Mouse (Mus musculus): Measurements from ENCODE around the gene Nrg4. TPM values are rescaled to one million over a fixed set of nuclear protein-coding genes. Genes with fewer than 3 reads are reported as not detected.
A peak's percentile ranks its signal among the peaks of the same experiment; 100 is the strongest.

The Nrg4 gene
- polyA plus RNA-seq, 1 experiment from 2014 or later: 1.6 TPM

DNA sequence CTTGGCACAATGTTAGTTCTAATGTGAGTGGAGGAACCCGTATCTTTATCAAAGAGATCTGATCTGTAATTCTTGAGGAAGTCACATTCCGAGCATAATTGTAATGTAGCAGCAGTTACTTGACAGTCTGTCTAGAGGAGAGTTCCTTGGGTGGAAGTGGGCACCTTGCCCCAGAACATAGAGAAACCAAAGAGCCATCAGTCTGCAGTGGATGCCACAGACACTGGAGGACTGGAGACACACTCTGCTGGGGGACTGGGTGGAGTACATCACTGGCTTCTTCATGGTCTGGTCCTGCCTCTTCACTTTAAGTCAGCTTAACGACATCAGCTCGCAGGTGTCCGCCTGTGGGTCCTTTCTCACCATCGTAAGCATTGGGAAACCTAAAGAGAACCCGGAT, 17.5 kb upstream of the Nrg4 start:
- Histone ChIP-seq H3K4me1 (replicated peaks; ENCODE audit: control insufficient read depth, insufficient read depth) (no peaks in the 10 kb centered on the region), H3K27me3 (ENCODE audit: control insufficient read depth, insufficient read depth, low read length) (no peaks in the 10 kb centered on the region), H3K9me3 (ENCODE audit: control insufficient read depth, low read length) (no peaks in the 10 kb centered on the region), H3K27ac (replicated peaks) (no peak overlapping the region), H3K4me3 (ENCODE audit: low read depth, low read length) (no peak overlapping the region), H3K4me2 (replicated peaks; ENCODE audit: low read depth) (no peak overlapping the region), H3K36me3 (ENCODE audit: control insufficient read depth, insufficient read depth, low read length) (no peaks in the 10 kb centered on the region), H3K9ac (ENCODE audit: low read length) (no peak overlapping the region)
- no peak for TF ChIP-seq CTCF (IDR thresholded peaks at IDR 0.05; ENCODE audit: low read depth)
- TF ChIP-seq EP300 (optimal IDR thresholded peaks at IDR 0.05): no peak
- WGBS: 75% methylated on average over 7 of the region's 7 CpGs
- DNase-seq (ENCODE audit: low spot score) (no peak), ATAC-seq (ENCODE audit: low FRiP score, low TSS enrichment) (no peak)

DNA sequence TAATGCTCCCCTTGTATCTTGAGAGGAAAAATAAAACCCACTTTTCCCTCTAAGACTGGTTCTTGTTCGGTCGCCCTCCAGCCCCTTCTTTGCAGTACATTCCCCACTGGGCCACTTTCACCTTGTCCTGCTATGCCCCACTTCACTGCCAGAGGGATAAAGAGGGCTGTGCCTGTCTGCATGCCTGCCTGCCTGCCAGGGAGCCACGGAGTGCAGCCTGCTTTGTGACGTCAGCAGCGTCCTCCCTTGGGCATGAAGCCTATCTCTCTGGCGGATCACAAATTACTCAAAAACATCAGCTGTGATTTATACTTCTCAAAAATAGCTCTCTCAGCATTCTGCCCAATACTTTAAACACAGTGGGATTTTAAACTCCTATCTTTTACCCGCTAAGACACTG, 6.3 kb upstream of the Nrg4 start:
- Histone ChIP-seq H3K27ac (replicated peaks) (no peak overlapping the region), H3K27me3 (ENCODE audit: control insufficient read depth, insufficient read depth, low read length) (0 out of 2 replicates have a peak, but pooled peaks cover 2% of the 10 kb centered on the region), H3K4me1 (replicated peaks; ENCODE audit: control insufficient read depth, insufficient read depth) (no peaks in the 10 kb centered on the region), H3K4me2 (replicated peaks; ENCODE audit: low read depth) (no peak overlapping the region), H3K9me3 (ENCODE audit: control insufficient read depth, low read length) (no peaks in the 10 kb centered on the region), H3K9ac (ENCODE audit: low read length) (no peak overlapping the region), H3K4me3 (ENCODE audit: low read depth, low read length) (no peak overlapping the region), H3K36me3 (ENCODE audit: control insufficient read depth, insufficient read depth, low read length) (no peaks in the 10 kb centered on the region)
- WGBS: 29% methylated on average over 7 of the region's 7 CpGs
- DNase-seq (ENCODE audit: low spot score) (peak; percentile 44), ATAC-seq (ENCODE audit: low FRiP score, low TSS enrichment) (no peak)
- TF ChIP-seq CTCF (IDR thresholded peaks at IDR 0.05; ENCODE audit: low read depth) (peak; percentile 9; the same call in 1 of the 2 replicates), EP300 (optimal IDR thresholded peaks at IDR 0.05) (no peak)

DNA sequence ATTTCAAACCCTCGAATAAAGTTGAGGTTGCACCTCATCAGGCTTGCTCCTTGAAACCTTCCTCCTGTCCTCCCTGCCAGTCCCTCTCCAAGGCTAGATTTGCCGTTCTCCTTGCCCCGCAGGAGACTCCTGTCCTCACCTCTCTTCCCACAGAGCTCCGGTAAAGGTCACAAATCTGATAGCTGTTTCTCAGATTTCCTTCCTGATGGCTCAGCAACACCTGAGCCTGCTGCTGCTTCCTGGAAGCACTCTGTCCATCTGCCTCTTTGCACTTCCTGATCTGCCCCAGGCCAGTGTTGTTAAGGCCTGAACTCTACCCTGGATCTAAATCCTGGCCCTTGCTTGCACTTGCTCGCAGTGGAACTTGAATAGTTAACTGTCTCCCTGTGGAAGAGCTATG, 5.8 kb upstream of the Nrg4 start:
- ATAC-seq (ENCODE audit: low FRiP score, low TSS enrichment) (no peak), DNase-seq (ENCODE audit: low spot score) (no peak)
- Histone ChIP-seq H3K9me3 (ENCODE audit: control insufficient read depth, low read length) (no peaks in the 10 kb centered on the region), H3K4me3 (ENCODE audit: low read depth, low read length) (no peak overlapping the region), H3K4me2 (replicated peaks; ENCODE audit: low read depth) (no peak overlapping the region), H3K27me3 (ENCODE audit: control insufficient read depth, insufficient read depth, low read length) (0 out of 2 replicates have a peak, but pooled peaks cover 2% of the 10 kb centered on the region), H3K4me1 (replicated peaks; ENCODE audit: control insufficient read depth, insufficient read depth) (no peaks in the 10 kb centered on the region), H3K36me3 (ENCODE audit: control insufficient read depth, insufficient read depth, low read length) (no peaks in the 10 kb centered on the region), H3K27ac (replicated peaks) (no peak overlapping the region), H3K9ac (ENCODE audit: low read length) (no peak overlapping the region)
- WGBS: 36% methylated on average over 5 of the region's 5 CpGs
- TF ChIP-seq CTCF (IDR thresholded peaks at IDR 0.05; ENCODE audit: low read depth): no peak
- TF ChIP-seq EP300 (optimal IDR thresholded peaks at IDR 0.05): no peak

DNA sequence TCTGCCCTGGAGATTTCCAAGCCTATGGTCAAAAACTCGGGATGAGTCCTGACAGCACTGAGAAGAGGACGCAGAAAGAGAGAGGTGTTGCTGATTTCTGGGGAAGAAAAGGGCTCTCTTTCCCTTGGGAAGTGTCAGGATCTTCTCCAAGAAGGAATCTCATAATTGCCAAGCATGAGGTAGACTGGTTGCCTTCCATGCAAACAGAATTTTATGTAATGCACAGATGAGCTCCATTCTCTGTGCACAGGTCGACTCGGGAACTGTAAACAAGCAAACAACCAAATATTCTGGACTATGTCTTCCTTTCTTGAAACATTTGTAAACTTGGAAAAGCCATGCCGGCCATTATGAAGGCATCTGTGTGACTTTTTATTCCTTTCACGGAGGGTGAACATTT, 2.8 kb upstream of the Nrg4 start:
- no peak overlapping the region for H3K9ac ChIP-seq (ENCODE audit: low read length)
- 77% methylated on average over 6 of the region's 6 CpGs for WGBS
- no peak for TF ChIP-seq EP300 (optimal IDR thresholded peaks at IDR 0.05)
- TF ChIP-seq CTCF (IDR thresholded peaks at IDR 0.05; ENCODE audit: low read depth): no peak
- H3K4me3 ChIP-seq (ENCODE audit: low read depth, low read length): no peak overlapping the region
- H3K36me3 ChIP-seq (ENCODE audit: control insufficient read depth, insufficient read depth, low read length): no peaks in the 10 kb centered on the region
- no peaks in the 10 kb centered on the region for H3K9me3 ChIP-seq (ENCODE audit: control insufficient read depth, low read length)
- H3K4me1 ChIP-seq (replicated peaks; ENCODE audit: control insufficient read depth, insufficient read depth): no peaks in the 10 kb centered on the region
- no peak overlapping the region for H3K27ac ChIP-seq (replicated peaks)
- H3K27me3 ChIP-seq (ENCODE audit: control insufficient read depth, insufficient read depth, low read length): 0 out of 2 replicates have a peak, but pooled peaks cover 2% of the 10 kb centered on the region
- ATAC-seq (ENCODE audit: low FRiP score, low TSS enrichment) (no peak), DNase-seq (ENCODE audit: low spot score) (no peak)
- H3K4me2 ChIP-seq (replicated peaks; ENCODE audit: low read depth): no peak overlapping the region

DNA sequence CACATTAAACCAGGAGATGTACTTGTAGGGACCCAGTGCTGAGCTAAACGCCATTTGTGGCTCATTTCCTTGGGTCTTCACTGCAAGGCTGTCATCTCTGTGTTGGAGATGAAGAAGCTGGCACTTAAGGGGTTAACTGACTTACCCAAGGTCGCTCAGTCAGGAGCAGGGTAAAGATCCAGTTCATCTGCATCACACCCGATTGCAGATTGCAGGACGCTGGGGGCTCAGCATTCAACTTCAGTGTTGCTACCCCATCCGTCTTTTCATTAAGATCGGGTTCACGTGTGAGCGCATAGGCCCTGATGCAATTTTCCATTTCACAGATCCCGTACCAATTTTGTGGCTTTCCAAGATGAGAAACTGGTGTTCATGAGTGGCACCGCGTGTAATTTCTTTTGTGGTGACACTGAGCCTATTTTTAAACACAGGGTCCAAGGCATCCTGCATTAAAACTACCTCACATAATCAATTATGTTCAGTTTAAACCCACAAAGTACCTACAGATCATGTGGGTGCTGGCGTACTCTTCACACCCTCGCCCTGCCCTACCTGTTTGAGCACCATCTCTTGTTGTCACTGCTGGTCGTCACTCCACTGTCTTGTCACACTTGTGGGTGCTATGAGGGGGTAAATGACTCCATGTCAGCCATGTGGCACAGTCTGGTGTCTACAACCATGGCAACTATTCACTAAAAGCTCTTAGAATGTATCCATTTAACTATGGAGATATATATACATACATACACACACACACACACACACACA, 1.7 kb upstream of the Nrg4 start:
- Histone ChIP-seq H3K4me3 (ENCODE audit: low read depth, low read length) (no peak overlapping the region), H3K27ac (replicated peaks) (no peak overlapping the region), H3K9ac (ENCODE audit: low read length) (no peak overlapping the region), H3K9me3 (ENCODE audit: control insufficient read depth, low read length) (no peaks in the 10 kb centered on the region), H3K4me2 (replicated peaks; ENCODE audit: low read depth) (no peak overlapping the region), H3K36me3 (ENCODE audit: control insufficient read depth, insufficient read depth, low read length) (no peaks in the 10 kb centered on the region), H3K4me1 (replicated peaks; ENCODE audit: control insufficient read depth, insufficient read depth) (no peaks in the 10 kb centered on the region), H3K27me3 (ENCODE audit: control insufficient read depth, insufficient read depth, low read length) (0 out of 2 replicates have a peak, but pooled peaks cover 2% of the 10 kb centered on the region)
- TF ChIP-seq EP300 (optimal IDR thresholded peaks at IDR 0.05) (no peak), CTCF (IDR thresholded peaks at IDR 0.05; ENCODE audit: low read depth) (no peak)
- 42% methylated on average over 14 of the region's 14 CpGs for WGBS
- DNase-seq (ENCODE audit: low spot score) (no peak), ATAC-seq (ENCODE audit: low FRiP score, low TSS enrichment) (no peak)

DNA sequence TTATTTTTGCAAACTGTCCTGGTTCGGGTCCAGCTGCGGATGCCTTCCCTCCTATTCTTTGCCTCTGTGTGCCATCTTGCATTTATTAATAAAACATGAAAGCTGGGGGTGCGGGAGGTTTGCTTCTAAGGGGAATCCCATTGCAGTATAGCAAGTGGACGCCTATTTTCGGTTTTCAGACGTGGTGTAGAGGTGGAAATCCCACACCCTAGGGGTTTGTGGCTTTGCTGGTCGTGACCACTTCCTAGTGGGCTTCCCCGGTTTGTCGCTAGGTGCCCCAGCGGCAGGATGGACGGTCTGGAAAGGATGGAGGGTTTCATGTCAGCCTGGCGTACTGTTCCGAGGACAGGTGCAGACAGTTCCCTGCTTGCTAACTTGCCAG, 581 bp upstream of the Nrg4 start:
- WGBS: 3% methylated on average over 13 of the region's 13 CpGs
- no peak for TF ChIP-seq EP300 (optimal IDR thresholded peaks at IDR 0.05)
- no peak for TF ChIP-seq CTCF (IDR thresholded peaks at IDR 0.05; ENCODE audit: low read depth)

More for the DNA sequence above, 581 bp upstream of the Nrg4 start:
- Histone ChIP-seq H3K9ac (ENCODE audit: low read length) (peak overlapping the region; percentile 61), H3K4me3 (ENCODE audit: low read depth, low read length) (peak overlapping the region; percentile 71), H3K9me3 (ENCODE audit: control insufficient read depth, low read length) (no peaks in the 10 kb centered on the region), H3K27me3 (ENCODE audit: control insufficient read depth, insufficient read depth, low read length) (0 out of 2 replicates have a peak, but pooled peaks cover 2% of the 10 kb centered on the region), H3K4me2 (replicated peaks; ENCODE audit: low read depth) (peak overlapping the region; percentile 90), H3K27ac (replicated peaks) (no peak overlapping the region), H3K36me3 (ENCODE audit: control insufficient read depth, insufficient read depth, low read length) (no peaks in the 10 kb centered on the region), H3K4me1 (replicated peaks; ENCODE audit: control insufficient read depth, insufficient read depth) (no peaks in the 10 kb centered on the region)
- no peak for DNase-seq (ENCODE audit: low spot score)
- ATAC-seq (ENCODE audit: low FRiP score, low TSS enrichment): peak; percentile 8; the same call in 1 of the 2 replicates
